Mouse (Mus musculus) c-Kit-positive CD71-positive TER-119-positive erythroid progenitor cells, embryonic 14.5 days (primary cell): ENCODE data around the gene Atp6v1f.

Experiments used
- DNase-seq: peaks from one replicate; pipeline ENCODE4 v3.0.0-alpha.2; 2013; ENCODE audit warnings: low spot score

Atp6v1f gene

GRCm38 (mm10) chr6:29467583-29468354 is at the start of gene Atp6v1f:
Gene Atp6v1f, plus strand, starts transcription at chr6:29467718.
- DNase-seq, result peak; percentile 95

GRCm38 (mm10) chr6:29420596-29420995 is 46.9 kb upstream of the Atp6v1f start:
- no peak for DNase-seq

GRCm38 (mm10) chr6:29425118-29425517 is 42.4 kb upstream of the Atp6v1f start:
- no peak for DNase-seq

GRCm38 (mm10) chr6:29426331-29426730 is 41.2 kb upstream of the Atp6v1f start:
- no peak for DNase-seq

- no peak for DNase-seq
These were observed 39.3 kb upstream of the Atp6v1f start for GRCm38 (mm10) chr6:29428171-29428570.

- no peak for DNase-seq
These were observed 36.7 kb upstream of the Atp6v1f start for GRCm38 (mm10) chr6:29430681-29431420.

GRCm38 (mm10) chr6:29431473-29431872 is 36.0 kb upstream of the Atp6v1f start:
- no peak for DNase-seq

GRCm38 (mm10) chr6:29432156-29432555 is 35.4 kb upstream of the Atp6v1f start:
- DNase-seq, result no peak

GRCm38 (mm10) chr6:29432676-29433037 is 34.9 kb upstream of the Atp6v1f start:
- DNase-seq, result no peak

- no peak for DNase-seq
These were observed 34.3 kb upstream of the Atp6v1f start, which contains the start of gene Flnc for GRCm38 (mm10) chr6:29433038-29433803. Gene Flnc, plus strand, starts transcription at chr6:29433256.

- DNase-seq, result no peak
These were observed 33.4 kb upstream of the Atp6v1f start for GRCm38 (mm10) chr6:29433804-29434795.

- DNase-seq, result no peak
These were observed 32.4 kb upstream of the Atp6v1f start for GRCm38 (mm10) chr6:29434911-29435691.

- no peak for DNase-seq
These were observed 31.5 kb upstream of the Atp6v1f start for GRCm38 (mm10) chr6:29435940-29436451.

- no peak for DNase-seq
These were observed 31.0 kb upstream of the Atp6v1f start for GRCm38 (mm10) chr6:29436461-29436934.

GRCm38 (mm10) chr6:29439251-29439650 is 28.3 kb upstream of the Atp6v1f start:
- DNase-seq, result no peak

- DNase-seq, result no peak
These were observed 27.7 kb upstream of the Atp6v1f start for GRCm38 (mm10) chr6:29439789-29440188.

- DNase-seq, result peak; percentile 21
These were observed 22.7 kb upstream of the Atp6v1f start for GRCm38 (mm10) chr6:29444773-29445172.

- no peak for DNase-seq
These were observed 22.2 kb upstream of the Atp6v1f start for GRCm38 (mm10) chr6:29445354-29445753.

- no peak for DNase-seq
These were observed 17.7 kb upstream of the Atp6v1f start for GRCm38 (mm10) chr6:29449858-29450257.

- DNase-seq, result no peak
These were observed 16.9 kb upstream of the Atp6v1f start for GRCm38 (mm10) chr6:29450667-29451066.
